Mouse (Mus musculus) frontal cortex, postnatal 14 days (tissue): ENCODE results near the gene Hspa12a.

Source experiments
- DNase-seq, 2 experiments: peaks; one replicate each; pipeline ENCODE4 v3.0.0; 2022; ENCODE audit warnings: low spot score in 2 of 2

The Hspa12a gene

GRCm38 (mm10) chr19:58824316-58824715, 119.1 kb downstream of the Hspa12a start:
- no peak for DNase-seq

- DNase-seq: no peak
These were observed 120.2 kb downstream of the Hspa12a start for GRCm38 (mm10) chr19:58823301-58823700.

- DNase-seq: peak; percentile 66 to 70
These were observed 120.8 kb downstream of the Hspa12a start for GRCm38 (mm10) chr19:58822454-58823200.

GRCm38 (mm10) chr19:58818571-58819415, 124.7 kb downstream of the Hspa12a start:
- DNase-seq: no peak

- DNase-seq: no peak
These were observed 126.1 kb downstream of the Hspa12a start for GRCm38 (mm10) chr19:58817398-58817797.

- peak in 1 of 2 experiments; percentile 51 for DNase-seq
These were observed 126.9 kb downstream of the Hspa12a start for GRCm38 (mm10) chr19:58816453-58817041.

GRCm38 (mm10) chr19:58815179-58815922, 128.1 kb downstream of the Hspa12a start:
- no peak for DNase-seq

GRCm38 (mm10) chr19:58810536-58810935, 132.9 kb downstream of the Hspa12a start:
- DNase-seq: no peak

GRCm38 (mm10) chr19:58808864-58809263, 134.6 kb downstream of the Hspa12a start:
- DNase-seq: no peak

GRCm38 (mm10) chr19:58806364-58806763, 137.1 kb downstream of the Hspa12a start:
- peak in 1 of 2 experiments; percentile 67 for DNase-seq

GRCm38 (mm10) chr19:58805191-58805779, 138.2 kb downstream of the Hspa12a start:
- peak in 1 of 2 experiments; percentile 45 for DNase-seq

GRCm38 (mm10) chr19:58795114-58795669, 148.3 kb downstream of the Hspa12a start:
- no peak for DNase-seq

GRCm38 (mm10) chr19:58794284-58794683, 149.2 kb downstream of the Hspa12a start, which contains the start of gene 1700019N19Rik:
TSS of gene 1700019N19Rik (minus strand) at chr19:58794461.
- no peak for DNase-seq

GRCm38 (mm10) chr19:58789194-58789593, 154.3 kb downstream of the Hspa12a start:
- no peak for DNase-seq

GRCm38 (mm10) chr19:58783938-58784337, 159.5 kb downstream of the Hspa12a start:
- no peak for DNase-seq

- DNase-seq: no peak
These were observed 161.9 kb downstream of the Hspa12a start for GRCm38 (mm10) chr19:58781566-58781965.

GRCm38 (mm10) chr19:58776461-58776860, 167.0 kb downstream of the Hspa12a start:
- no peak for DNase-seq

- no peak for DNase-seq
These were observed 176.1 kb downstream of the Hspa12a start for GRCm38 (mm10) chr19:58767329-58767728.

GRCm38 (mm10) chr19:58762848-58763541, 180.5 kb downstream of the Hspa12a start:
- peak; percentile 48 to 59 for DNase-seq

GRCm38 (mm10) chr19:58762316-58762715, 181.1 kb downstream of the Hspa12a start:
- no peak for DNase-seq
